In the genomic region with DNA sequence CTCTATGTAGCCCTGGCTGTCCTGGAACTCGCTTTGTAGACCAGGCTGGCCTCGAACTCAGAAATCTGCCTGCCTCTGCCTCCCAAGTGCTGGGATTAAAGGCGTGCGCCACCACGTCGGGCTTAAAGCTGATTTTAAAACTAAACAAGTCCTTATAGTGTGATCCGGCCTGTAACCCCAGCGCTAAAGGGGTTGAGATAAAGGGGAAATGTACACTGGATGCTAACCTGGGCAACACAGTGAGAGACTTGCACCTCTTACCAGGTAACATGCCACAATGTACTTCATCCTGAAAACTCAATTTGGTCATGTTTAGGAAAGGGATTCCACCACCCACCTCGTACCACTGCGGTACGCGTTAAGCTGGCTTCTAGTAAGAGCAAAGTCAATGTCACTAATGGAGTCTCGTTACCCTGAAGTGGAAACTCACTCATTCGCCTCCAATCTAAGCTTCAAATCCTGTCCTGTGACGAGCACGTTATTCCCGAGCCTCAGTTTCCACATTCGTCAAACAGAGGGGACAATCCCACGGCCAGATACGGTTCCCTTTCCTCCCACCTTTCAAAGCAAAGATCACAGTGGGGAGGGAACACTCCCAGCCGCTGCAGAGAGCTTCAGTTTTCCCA, we compare ENCODE assay signal across 8 mouse cellular contexts. TPM values are rescaled to one million over a fixed set of nuclear protein-coding genes. Genes with fewer than 3 reads are reported as not detected.
DNase-seq lines count a peak whose midpoint lies in the region; ATAC-seq and TF ChIP-seq lines count a peak whose summit lies in the region.

No protein-coding gene starts in this region.

- peaks cover 13% of the 10 kb centered on the region for H3K4me1 ChIP-seq in liver, adult 2 months (ENCODE audit: control insufficient read depth, insufficient read depth, low read length)
- H3K4me1 ChIP-seq in embryonic facial prominence, embryonic 10.5 days: peaks cover 45% of the 10 kb centered on the region
- H3K4me1 ChIP-seq in hindbrain, embryonic 14.5 days (replicated peaks; ENCODE audit: control insufficient read depth, insufficient read depth, low read length): peaks cover 41% of the 10 kb centered on the region
- peaks cover 14% of the 10 kb centered on the region; the same call in 1 of the 2 replicates for H3K4me1 ChIP-seq in midbrain, postnatal 0 days (ENCODE audit: insufficient read depth, low read length)

- no peak for DNase-seq in liver, adult 2 months (ENCODE audit: extremely low read depth, low read depth, low spot score)
- DNase-seq in liver: no peak
- DNase-seq in embryonic facial prominence, embryonic 10.5 days (ENCODE audit: low spot score): no peak
- peak; percentile 35 for DNase-seq in hindbrain, embryonic 14.5 days (ENCODE audit: low spot score)
- no peak for DNase-seq in midbrain, postnatal 0 days (ENCODE audit: low spot score)
- DNase-seq in right cerebral cortex, postnatal 10 days (ENCODE audit: low spot score in 2 of 2): no peak
- DNase-seq in Muller cell, postnatal 12 days (ENCODE audit: inconsistent ontology term): no peak
- DNase-seq in frontal cortex, postnatal 25 days (ENCODE audit: low spot score in 2 of 2): no peak

- no peaks in the 10 kb centered on the region for H3K9me3 ChIP-seq in embryonic facial prominence, embryonic 10.5 days
- H3K9me3 ChIP-seq in hindbrain, embryonic 14.5 days (ENCODE audit: control insufficient read depth, low read length): no peaks in the 10 kb centered on the region
- H3K9me3 ChIP-seq in midbrain, postnatal 0 days (ENCODE audit: low read length): no peaks in the 10 kb centered on the region

- H3K4me3 ChIP-seq in liver, adult 2 months (ENCODE audit: insufficient read depth, low read depth, low read length): peak overlapping the region; percentile 96
- peak overlapping the region; percentile 97 for H3K4me3 ChIP-seq in embryonic facial prominence, embryonic 10.5 days
- H3K4me3 ChIP-seq in hindbrain, embryonic 14.5 days (replicated peaks; ENCODE audit: low read length): peak overlapping the region; percentile 95
- peak overlapping the region; percentile 95 for H3K4me3 ChIP-seq in midbrain, postnatal 0 days (ENCODE audit: low read depth, low read length)

- 26% methylated on average over 21 of the region's 21 CpGs for WGBS in liver, adult 2 months
- 32% methylated on average over 21 of the region's 21 CpGs for WGBS in embryonic facial prominence, embryonic 10.5 days
- WGBS in hindbrain, embryonic 14.5 days: 33% methylated on average over 21 of the region's 21 CpGs
- 32% methylated on average over 21 of the region's 21 CpGs for WGBS in midbrain, postnatal 0 days

- no peak for ATAC-seq in hindbrain, embryonic 14.5 days (ENCODE audit: low FRiP score)
- no peak for ATAC-seq in midbrain, postnatal 0 days (ENCODE audit: low FRiP score)

- TF ChIP-seq POLR2A in liver, adult 2 months (IDR thresholded peaks at IDR 0.05; ENCODE audit: extremely low read depth, insufficient read depth, low read length): no peak

- peaks cover 34% of the 10 kb centered on the region for H3K79me2 ChIP-seq in liver, adult 2 months (ENCODE audit: control insufficient read depth, insufficient read depth, low read length)

- H3K4me2 ChIP-seq in hindbrain, embryonic 14.5 days (replicated peaks): peak overlapping the region; percentile 80
- peak overlapping the region; percentile 81 for H3K4me2 ChIP-seq in midbrain, postnatal 0 days (ENCODE audit: low read depth, low read length, poor library complexity, severe bottlenecking)

- H3K36me3 ChIP-seq in liver, adult 2 months (ENCODE audit: control insufficient read depth, insufficient read depth, low read length): no peaks in the 10 kb centered on the region
- H3K36me3 ChIP-seq in embryonic facial prominence, embryonic 10.5 days (replicated peaks): peaks cover 4% of the 10 kb centered on the region; the same call in 1 of the 2 replicates
- H3K36me3 ChIP-seq in hindbrain, embryonic 14.5 days (replicated peaks; ENCODE audit: control insufficient read depth, insufficient read depth): no peaks in the 10 kb centered on the region
- no peaks in the 10 kb centered on the region for H3K36me3 ChIP-seq in midbrain, postnatal 0 days (ENCODE audit: insufficient read depth, low read length)

- peak overlapping the region; percentile 98 for H3K9ac ChIP-seq in liver, adult 2 months (ENCODE audit: low read depth, low read length)
- peak overlapping the region; percentile 93 for H3K9ac ChIP-seq in hindbrain, embryonic 14.5 days
- peak overlapping the region; percentile 96 for H3K9ac ChIP-seq in midbrain, postnatal 0 days (replicated peaks; ENCODE audit: low read length, poor library complexity, severe bottlenecking)

- H3K27me3 ChIP-seq in liver, adult 2 months (ENCODE audit: control insufficient read depth, insufficient read depth, low read length): no peaks in the 10 kb centered on the region
- H3K27me3 ChIP-seq in embryonic facial prominence, embryonic 10.5 days (replicated peaks; ENCODE audit: low read depth, poor library complexity, severe bottlenecking): no peaks in the 10 kb centered on the region
- H3K27me3 ChIP-seq in hindbrain, embryonic 14.5 days (ENCODE audit: control insufficient read depth, insufficient read depth, low read length): no peaks in the 10 kb centered on the region
- no peaks in the 10 kb centered on the region for H3K27me3 ChIP-seq in midbrain, postnatal 0 days (ENCODE audit: insufficient read depth, low read length)

- no peak for TF ChIP-seq CTCF in liver, adult 2 months (IDR thresholded peaks at IDR 0.05; ENCODE audit: low read depth, low read length)
- no peak for TF ChIP-seq CTCF in midbrain, postnatal 0 days (IDR thresholded peaks at IDR 0.05)

- H3K27ac ChIP-seq in liver, adult 2 months (replicated peaks; ENCODE audit: insufficient read depth, low read depth, low read length): peak overlapping the region; percentile 65
- peak overlapping the region; percentile 96 for H3K27ac ChIP-seq in embryonic facial prominence, embryonic 10.5 days (replicated peaks)
- peak overlapping the region; percentile 81 for H3K27ac ChIP-seq in hindbrain, embryonic 14.5 days
- H3K27ac ChIP-seq in midbrain, postnatal 0 days (ENCODE audit: low read depth, low read length): peak overlapping the region; percentile 84; the same call in 1 of the 2 replicates

RNA-seq across cellular contexts. Expression of a gene that starts 0.9 kb away (rescaled TPM):
- total RNA-seq in liver, adult 2 months (2014; rRNA removed): 23.1 and 30.3 TPM in 2 replicates
- polyA plus RNA-seq in liver, adult 2 months (2012; rRNA removed): 15.6 and 17.0 TPM in 2 replicates
- polyA plus RNA-seq in embryonic facial prominence, embryonic 10.5 days (2016; fragmentation: Nextera tagmentation; extraction: Ambion mirVana): 25.0 and 25.4 TPM in 2 replicates
- polyA plus RNA-seq in hindbrain, embryonic 14.5 days (2014; fragmentation: Nextera tagmentation; extraction: Ambion mirVana): 26.2 and 26.4 TPM in 2 replicates
- total RNA-seq in midbrain, postnatal 0 days (2014; rRNA removed): 53.9 and 54.4 TPM in 2 replicates
- polyA plus RNA-seq in midbrain, postnatal 0 days (2015; fragmentation: Nextera tagmentation; extraction: Ambion mirVana): 23.1 and 24.8 TPM in 2 replicates

RNA-seq across cellular contexts. Expression of a gene that starts 14.0 kb away (rescaled TPM):
- total RNA-seq in liver, adult 2 months (2014; rRNA removed): 135 and 163 TPM in 2 replicates
- polyA plus RNA-seq in liver, adult 2 months (2012; rRNA removed): 122 and 146 TPM in 2 replicates
- polyA plus RNA-seq in embryonic facial prominence, embryonic 10.5 days (2016; fragmentation: Nextera tagmentation; extraction: Ambion mirVana): 686 and 696 TPM in 2 replicates
- 377 and 422 TPM in 2 replicates for polyA plus RNA-seq in hindbrain, embryonic 14.5 days (2014; fragmentation: Nextera tagmentation; extraction: Ambion mirVana)
- 463 and 476 TPM in 2 replicates for total RNA-seq in midbrain, postnatal 0 days (2014; rRNA removed)
- polyA plus RNA-seq in midbrain, postnatal 0 days (2015; fragmentation: Nextera tagmentation; extraction: Ambion mirVana): 360 and 362 TPM in 2 replicates

RNA-seq across cellular contexts. Expression of a gene that starts 29.7 kb away (rescaled TPM):
- total RNA-seq in liver, adult 2 months (2014; rRNA removed): 9.7 and 10.0 TPM in 2 replicates
- 5.5 and 7.6 TPM in 2 replicates for polyA plus RNA-seq in liver, adult 2 months (2012; rRNA removed)
- polyA plus RNA-seq in embryonic facial prominence, embryonic 10.5 days (2016; fragmentation: Nextera tagmentation; extraction: Ambion mirVana): 4.4 and 5.0 TPM in 2 replicates
- 34.1 and 37.2 TPM in 2 replicates for polyA plus RNA-seq in hindbrain, embryonic 14.5 days (2014; fragmentation: Nextera tagmentation; extraction: Ambion mirVana)
- 141 and 153 TPM in 2 replicates for total RNA-seq in midbrain, postnatal 0 days (2014; rRNA removed)
- polyA plus RNA-seq in midbrain, postnatal 0 days (2015; fragmentation: Nextera tagmentation; extraction: Ambion mirVana): 16.4 and 17.9 TPM in 2 replicates
